Mouse (Mus musculus): ENCODE data around the gene Rab33a.

- no peak for TF ChIP-seq CTCF (IDR thresholded peaks at IDR 0.05; ENCODE audit: extremely low read depth, insufficient read length, insufficient replicate concordance, low read depth, low read length)
- TF ChIP-seq POLR2A (IDR thresholded peaks at IDR 0.05; ENCODE audit: low read depth, low read length), result no peak
Observed at GRCm38 (mm10) chrX:48493763-48494162, 25.3 kb upstream of the Rab33a start.
